Mouse (Mus musculus): ENCODE measurements at regions not wholly inside any gene's neighbourhood (a gene's known extent, or its start where the extent isn't known, plus 50 kb on each side); places are given as distances from the start of the nearest gene placed in this dataset.

DNA sequence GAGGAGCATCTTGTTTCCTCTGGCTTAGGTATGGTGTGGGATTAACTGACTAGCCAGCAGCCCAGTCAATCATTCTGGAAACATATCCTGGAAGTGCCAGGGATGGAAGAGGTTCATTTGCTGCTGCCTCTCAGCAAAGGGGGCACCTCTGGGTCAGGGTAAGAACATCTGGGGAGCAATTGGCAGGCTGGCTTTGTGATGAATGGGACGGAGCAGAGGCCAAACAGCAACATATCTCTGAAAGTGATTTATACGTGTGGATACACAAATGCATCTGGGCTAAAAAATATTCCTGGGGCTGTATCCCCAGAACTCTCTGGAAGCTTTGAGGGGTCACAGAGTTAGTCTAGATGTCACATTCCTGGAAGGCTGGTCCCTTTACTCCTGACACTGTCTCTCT is 257.2 kb upstream of the Tle4 start:
- no peak for ATAC-seq (replicated peaks; ENCODE audit: low FRiP score, low TSS enrichment, poor library complexity, severe bottlenecking)

DNA sequence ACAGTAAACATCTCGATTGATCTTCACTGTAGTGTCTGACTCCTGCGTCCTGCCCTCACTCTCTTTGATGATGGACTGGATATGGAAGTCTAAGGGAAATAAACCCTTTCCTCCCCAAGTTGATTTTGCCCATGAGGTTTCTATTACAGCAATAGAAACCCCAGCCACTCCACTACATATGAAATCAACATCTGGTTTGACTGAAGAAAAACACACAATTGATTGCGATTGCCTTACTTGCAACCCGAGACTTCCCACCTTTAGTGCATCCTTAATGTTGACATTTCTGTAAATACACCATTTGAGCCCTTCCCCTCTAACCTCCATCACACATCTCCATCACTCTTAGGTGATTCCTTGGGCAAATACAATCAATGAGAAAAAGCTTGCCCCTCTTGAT is 255.6 kb upstream of the Tle4 start:
- ATAC-seq (replicated peaks; ENCODE audit: low FRiP score, low TSS enrichment, poor library complexity, severe bottlenecking): no peak

DNA sequence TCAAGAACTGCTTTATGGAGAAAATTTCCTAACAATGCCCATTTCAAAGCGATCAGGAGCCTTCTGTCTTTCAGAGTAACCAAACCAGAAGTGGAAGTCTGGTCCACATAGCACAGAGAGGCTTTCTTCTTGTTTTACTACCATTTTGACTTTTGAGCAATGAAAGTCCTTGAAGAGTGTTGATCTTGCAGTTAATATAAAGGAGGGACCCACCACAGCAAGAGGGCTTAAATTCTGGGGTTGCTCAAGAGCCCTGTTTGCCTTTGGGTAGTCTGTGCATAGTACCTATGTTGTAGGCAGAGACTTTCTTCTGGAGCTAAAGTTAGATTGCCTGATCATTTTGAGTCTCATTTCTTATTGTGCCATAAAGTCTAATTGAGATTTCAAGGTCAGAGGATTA is 251.7 kb upstream of the Tle4 start:
- ATAC-seq (replicated peaks; ENCODE audit: low FRiP score, low TSS enrichment, poor library complexity, severe bottlenecking): no peak

DNA sequence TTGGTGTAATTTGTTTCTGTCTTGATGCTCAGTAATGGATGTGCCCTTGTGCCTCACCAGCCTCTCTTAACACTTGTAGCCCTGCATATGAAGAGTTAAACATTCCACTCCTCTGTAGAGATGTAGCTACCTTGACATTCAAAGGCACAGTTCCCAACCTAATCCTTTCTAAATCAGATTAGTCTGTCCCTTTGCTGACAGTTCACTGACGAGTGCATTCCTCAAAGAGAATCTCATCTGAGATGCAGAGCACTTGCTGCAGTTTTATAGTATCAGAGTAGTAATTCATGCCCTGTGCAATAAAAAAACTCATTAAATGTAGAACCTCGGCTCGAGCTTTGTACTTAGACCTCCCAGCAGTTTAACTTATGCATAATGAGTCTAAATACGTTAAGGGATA is 249.3 kb upstream of the Tle4 start:
- no peak for ATAC-seq (replicated peaks; ENCODE audit: low FRiP score, low TSS enrichment, poor library complexity, severe bottlenecking)

DNA sequence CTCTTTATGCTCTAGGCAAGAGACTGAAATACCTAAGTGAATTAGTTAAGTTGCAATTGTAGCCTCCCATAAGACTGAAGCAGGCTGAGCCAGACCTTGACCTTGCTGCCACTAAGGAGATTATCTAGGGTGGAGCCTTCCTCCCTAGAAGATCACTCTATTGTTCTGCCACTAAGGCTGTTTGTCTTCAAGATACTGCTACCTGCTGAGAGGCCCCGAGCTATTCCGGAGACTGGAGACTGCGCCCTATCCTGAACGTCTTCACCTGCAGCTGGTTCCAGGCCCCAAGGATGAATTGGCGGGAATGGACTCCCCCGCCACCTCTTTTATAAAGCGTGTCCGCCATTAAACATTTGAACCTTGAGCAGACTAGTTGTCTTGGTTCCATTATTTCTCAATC is 237.8 kb upstream of the Tle4 start:
- ATAC-seq (replicated peaks; ENCODE audit: low FRiP score, low TSS enrichment, poor library complexity, severe bottlenecking): no peak

DNA sequence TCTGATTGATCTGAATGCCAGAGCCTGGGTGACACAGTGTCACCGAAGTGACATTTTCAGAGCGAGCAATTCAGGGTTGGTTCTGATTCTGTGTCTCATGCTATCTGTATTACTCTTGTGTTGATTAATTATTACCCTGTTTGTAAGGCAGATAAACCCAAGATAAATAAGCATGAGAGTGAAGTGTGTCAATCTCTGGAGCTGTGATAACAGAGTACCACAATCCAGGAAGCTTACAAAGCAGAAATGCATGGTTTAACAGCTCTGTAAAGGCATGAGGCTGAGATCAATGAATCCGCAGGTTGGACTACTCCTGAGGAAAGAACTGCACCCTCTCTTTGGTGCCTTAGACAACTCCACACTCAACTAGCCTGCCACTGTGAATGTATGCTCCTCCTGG is 218.5 kb upstream of the Tle4 start:
- no peak for ATAC-seq (replicated peaks; ENCODE audit: low FRiP score, low TSS enrichment, poor library complexity, severe bottlenecking)

DNA sequence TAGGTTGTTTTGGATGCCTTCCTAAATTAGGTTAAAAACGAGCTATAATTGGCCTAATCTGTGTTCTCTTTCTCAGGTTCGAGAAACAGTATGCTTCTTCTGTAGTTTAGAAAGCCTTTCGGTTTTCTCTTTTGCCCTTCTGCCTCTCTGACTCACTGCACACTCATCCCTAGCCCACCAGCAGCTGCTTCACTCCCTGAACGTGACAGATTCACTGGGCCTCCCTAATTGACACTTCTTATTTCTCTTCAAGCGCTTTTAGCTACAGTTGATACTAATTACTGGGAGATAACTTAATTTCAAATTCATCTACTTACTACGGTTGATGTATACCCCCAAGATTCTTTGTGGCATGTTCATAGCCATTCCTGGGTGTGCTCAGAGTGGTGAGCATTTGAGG is 208.9 kb upstream of the Tle4 start:
- ATAC-seq (replicated peaks; ENCODE audit: low FRiP score, low TSS enrichment, poor library complexity, severe bottlenecking): no peak

DNA sequence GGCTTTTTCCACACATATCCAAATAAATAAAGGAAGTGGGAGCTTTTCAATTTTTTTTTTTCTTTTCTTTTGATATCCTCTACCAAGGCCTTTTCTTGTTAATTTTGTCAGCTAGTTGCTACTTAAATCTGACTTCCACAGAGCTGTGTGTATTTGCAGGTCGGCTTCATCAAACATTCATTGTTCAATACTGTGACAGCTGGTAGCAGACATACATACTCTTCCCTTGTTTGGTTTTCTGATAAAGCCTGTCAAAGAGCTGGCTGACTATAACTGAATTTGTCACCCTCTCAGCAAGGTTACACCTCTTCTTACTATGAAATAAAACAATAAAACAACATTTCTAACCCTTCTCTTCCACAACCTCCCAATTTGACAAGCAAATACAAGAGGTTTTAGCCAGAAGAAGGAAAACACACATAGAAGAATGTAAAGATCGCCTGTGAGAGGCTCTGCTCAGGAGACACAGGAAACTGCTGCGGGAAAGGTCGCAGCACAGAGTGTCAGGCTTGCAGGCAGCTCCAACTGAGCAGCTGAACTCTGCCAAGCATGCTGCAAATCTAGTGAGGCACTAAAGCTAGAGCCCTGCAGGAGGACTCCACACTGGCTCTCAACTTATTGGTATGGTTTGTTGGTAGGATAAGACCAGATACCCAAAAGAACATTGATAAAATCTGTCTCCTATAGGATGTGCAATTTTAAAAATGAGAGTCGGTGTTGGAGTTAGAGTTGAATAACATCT is 205.2 kb upstream of the Tle4 start:
- ATAC-seq (replicated peaks; ENCODE audit: low FRiP score, low TSS enrichment, poor library complexity, severe bottlenecking): no peak

DNA sequence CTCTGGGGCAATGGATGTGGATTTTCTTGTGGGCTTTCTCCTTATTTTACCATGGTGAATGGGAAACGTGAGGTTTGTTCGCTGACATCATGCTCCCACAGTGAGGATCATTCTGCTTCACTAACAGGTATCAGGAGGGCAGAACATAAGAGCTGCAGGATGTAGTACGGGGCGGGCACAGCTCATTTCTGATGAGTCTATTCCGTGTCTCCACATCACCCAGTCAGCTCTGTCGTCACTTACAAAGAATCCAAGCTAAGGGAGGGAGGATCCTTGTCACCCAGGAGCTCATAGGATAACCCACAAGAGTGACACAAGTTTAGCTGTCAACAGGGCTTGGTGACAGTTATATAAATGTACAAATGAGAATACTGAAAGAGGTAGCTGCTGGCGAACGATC is 203.8 kb upstream of the Tle4 start:
- no peak for ATAC-seq (replicated peaks; ENCODE audit: low FRiP score, low TSS enrichment, poor library complexity, severe bottlenecking)

DNA sequence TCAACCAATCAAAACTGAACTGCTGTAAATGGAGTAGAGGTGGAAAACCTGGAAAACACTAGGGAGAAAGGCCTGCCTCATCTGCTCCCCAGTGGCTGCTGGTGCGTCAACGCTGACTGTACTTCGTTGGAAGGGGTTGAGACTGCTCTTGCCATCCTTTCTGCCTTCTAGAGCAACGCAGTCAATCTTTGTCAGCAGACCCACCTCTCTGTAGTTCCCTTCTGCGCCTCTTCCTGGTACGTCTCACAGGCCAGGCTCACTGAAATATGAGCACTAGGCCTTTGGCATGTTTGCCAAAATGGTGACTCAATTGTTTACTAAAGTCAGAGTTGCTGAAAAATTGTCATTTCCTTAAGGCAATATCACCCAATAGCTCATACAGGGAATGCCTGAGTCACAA is 201.2 kb upstream of the Tle4 start:
- ATAC-seq (replicated peaks; ENCODE audit: low FRiP score, low TSS enrichment, poor library complexity, severe bottlenecking): no peak

DNA sequence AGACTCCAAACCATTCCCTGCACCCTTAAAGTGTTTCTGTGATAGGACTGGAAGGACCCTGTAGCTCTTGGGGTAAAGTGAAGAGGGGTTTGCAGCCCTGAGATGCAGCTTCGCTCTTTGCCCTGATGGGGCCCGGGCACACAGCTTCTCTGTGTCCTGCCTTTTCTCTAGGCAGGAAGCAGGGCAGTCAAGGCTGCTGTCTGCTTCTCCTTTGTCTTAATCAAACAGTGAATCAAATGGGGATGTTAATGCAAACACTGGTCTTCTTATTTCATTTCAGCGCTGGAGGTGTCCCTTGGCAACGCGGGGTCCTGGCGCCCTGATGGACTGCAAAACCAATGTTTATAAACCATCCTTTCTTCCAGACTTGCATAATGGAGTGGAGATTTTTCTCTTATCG is 200.6 kb upstream of the Tle4 start:
- ATAC-seq (replicated peaks; ENCODE audit: low FRiP score, low TSS enrichment, poor library complexity, severe bottlenecking): no peak

DNA sequence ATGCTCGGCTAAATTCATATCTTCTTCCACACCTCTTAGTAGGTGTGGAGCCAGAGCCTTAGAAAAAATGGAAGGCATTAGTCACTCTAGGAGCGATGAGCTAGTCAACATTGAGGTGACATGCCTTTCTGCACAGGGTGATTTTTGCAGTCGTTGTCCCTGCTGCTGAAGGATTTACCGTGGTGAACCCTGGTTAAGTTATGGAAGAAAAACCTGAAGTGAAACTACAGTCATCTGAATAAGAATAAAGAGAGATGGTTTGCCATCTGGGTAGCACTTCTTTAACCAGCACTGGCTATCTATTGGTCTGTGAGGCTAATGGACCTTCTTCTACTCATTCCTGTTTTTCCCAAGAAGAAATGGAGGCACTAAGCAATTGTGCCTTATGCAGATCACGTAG is 198.1 kb upstream of the Tle4 start:
- no peak for ATAC-seq (replicated peaks; ENCODE audit: low FRiP score, low TSS enrichment, poor library complexity, severe bottlenecking)

DNA sequence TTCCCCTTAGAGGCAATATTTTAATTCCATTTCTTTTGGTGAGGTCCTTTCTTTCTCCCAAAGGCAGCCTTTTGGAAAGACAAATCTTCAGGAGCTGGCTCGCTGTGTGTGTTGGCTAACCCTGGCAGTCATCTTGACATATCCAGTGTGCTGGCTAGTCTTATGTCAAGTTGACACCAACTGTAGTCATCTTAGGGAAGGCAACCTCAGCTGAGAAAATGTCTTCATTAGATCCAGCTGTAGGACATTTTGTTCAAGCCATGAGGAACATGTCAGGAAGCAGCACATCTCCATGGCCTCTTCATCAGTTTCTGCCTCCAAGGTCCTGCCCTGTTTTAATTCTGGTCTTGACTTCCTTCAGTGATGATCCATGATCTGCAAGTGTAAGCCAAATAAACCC is 192.1 kb upstream of the Tle4 start:
- ATAC-seq (replicated peaks; ENCODE audit: low FRiP score, low TSS enrichment, poor library complexity, severe bottlenecking): no peak

DNA sequence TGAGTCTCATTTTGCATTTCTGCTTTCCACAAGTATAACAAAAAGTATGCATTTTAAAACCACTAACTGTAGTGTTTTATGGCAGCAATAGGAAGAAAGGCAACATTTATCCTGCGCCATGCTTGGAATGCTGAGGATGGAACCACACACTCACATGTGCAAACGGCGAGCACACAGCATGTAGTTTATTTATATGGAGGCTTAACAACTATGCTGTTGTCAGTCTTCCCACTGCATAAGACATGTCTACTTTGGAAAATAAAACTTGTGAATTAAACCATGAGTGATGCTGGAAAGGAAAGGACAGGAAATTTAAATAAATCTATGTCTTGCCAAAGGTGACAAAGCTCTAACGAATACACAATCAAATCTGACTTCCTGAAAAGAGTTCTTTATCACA is 190.8 kb upstream of the Tle4 start:
- ATAC-seq (replicated peaks; ENCODE audit: low FRiP score, low TSS enrichment, poor library complexity, severe bottlenecking): no peak

DNA sequence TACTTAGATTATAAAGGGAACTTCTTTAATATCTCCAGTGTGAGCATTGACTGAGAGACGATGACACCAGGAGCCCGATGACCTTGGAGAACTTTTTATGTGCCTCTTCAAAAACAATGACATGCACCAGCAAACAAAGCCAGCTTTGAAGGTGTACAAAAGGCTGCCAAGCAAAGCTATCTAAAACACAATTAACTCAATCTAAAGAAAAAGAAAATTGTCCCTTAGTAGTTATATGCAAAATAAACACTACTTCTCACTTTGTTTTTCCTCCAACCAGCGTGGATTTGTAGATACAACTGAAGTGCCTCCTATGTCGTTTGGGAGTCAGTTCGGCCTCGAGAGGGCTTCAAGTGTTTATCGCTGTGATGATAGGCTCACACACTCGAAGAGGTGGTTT is 189.0 kb upstream of the Tle4 start:
- no peak for ATAC-seq (replicated peaks; ENCODE audit: low FRiP score, low TSS enrichment, poor library complexity, severe bottlenecking)

DNA sequence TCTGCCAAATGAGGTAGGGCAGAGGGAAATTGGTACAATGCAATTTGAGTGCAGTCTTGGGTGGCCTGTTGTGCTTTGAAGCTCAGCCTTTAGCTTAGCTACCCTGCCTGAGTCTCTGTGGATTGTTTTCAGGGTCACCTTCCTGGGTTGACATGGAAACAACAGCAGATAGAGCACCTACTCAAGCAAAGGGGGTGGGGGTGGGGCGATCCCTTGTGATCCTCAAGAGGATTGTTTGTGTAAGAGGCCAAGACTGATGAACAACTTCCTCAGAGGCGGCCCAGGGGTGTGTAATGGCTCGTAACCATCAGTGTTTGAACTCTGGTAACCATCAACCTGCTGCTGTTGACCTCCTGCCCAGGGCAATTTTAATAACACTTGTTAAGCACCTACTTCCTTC is 187.8 kb upstream of the Tle4 start:
- ATAC-seq (replicated peaks; ENCODE audit: low FRiP score, low TSS enrichment, poor library complexity, severe bottlenecking): no peak

DNA sequence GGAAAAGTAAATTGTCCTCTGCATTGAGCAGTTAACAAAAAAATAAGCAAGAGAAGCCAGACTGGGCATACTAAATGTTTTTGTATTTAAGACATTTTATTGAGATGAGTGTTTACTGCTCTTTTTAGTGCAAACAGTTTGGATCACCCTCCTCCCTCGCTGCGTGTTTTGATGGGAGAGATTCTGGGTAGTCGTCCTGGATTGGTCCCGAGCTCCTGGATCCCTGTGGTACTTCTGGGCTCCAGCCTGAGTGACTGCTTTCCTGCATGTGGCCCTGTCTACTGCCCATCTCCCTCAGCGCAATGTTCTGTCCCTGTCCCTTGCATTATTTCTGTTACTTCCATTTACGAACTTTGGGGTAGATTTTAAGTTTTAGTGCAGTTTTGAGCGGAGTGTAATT is 179.9 kb upstream of the Tle4 start:
- ATAC-seq (replicated peaks; ENCODE audit: low FRiP score, low TSS enrichment, poor library complexity, severe bottlenecking): no peak

DNA sequence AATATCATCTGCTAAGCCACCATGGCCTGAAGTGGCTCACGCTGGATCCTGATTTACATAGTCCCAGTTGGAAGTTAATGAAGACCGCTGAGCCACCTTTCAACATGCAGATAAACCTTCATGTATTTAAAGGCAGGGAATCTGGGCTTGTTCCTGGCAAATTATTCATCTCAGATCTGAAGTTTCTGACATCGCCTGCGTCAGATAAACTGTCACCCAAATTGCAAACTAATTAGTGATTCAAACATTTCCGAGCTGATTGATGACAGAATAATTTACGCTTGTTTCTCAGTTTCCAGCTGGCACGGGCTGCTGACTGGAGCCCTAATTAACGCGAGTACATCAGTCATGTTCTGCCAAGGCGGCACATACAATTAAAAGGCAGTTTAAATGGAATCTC is 179.3 kb upstream of the Tle4 start:
- ATAC-seq (replicated peaks; ENCODE audit: low FRiP score, low TSS enrichment, poor library complexity, severe bottlenecking): no peak

DNA sequence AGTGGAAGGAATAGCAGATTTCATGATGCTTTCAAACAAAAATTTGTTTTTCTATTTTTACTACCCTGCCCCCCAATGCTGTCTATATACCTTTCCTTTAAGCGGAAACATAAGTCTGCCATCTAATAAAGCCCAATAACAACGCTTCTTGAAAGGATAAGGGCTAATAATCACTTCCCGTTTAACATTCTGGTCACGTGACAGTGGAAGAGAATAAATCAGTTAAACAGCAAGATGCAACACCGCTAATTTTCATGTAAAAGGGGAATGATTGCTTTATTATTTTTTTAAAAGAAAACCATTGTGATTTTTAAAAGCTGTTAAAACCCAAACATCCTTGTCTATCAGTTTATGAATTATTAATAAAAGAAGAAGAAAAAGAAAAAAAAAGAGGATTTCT is 178.9 kb upstream of the Tle4 start:
- ATAC-seq (replicated peaks; ENCODE audit: low FRiP score, low TSS enrichment, poor library complexity, severe bottlenecking): no peak

DNA sequence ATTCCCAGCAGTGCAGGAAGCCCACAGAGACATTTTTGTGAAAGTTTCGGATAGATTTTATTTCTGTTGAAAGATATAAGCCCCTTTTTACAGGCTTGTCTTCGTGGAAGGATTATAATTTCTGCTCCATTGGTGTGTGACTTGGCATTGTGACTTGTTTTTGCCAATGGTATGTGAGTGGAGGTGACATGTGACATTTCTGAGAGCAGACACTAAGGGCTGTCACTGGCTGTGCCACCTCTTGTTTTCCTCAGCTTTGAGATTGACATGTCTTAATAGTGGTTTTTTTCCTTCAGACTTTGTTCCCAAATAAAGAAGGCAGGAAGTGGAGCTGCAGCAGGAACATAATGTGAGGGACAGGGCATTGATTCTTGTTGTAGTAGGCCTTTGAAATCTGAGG is 174.9 kb upstream of the Tle4 start:
- ATAC-seq (replicated peaks; ENCODE audit: low FRiP score, low TSS enrichment, poor library complexity, severe bottlenecking): no peak

DNA sequence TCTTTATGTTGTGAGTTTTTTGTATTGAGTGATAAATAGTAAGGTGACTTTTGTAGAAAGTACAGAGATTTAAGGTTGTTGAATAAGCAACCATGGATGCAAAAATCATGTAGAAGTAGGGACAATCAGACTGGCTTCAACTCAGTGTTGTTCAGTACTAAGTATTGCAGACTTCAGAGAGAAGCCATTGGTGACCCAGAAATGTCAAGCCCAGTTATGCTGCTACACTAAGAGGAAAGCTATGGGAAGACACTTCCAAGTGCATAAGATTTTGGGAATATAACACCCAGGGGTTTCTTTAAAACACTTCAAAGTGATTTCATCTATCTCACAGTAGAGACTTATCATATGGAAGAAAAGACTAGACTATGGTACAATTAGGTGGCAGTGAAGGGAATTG is 154.8 kb upstream of the Tle4 start:
- ATAC-seq (replicated peaks; ENCODE audit: low FRiP score, low TSS enrichment, poor library complexity, severe bottlenecking): no peak

DNA sequence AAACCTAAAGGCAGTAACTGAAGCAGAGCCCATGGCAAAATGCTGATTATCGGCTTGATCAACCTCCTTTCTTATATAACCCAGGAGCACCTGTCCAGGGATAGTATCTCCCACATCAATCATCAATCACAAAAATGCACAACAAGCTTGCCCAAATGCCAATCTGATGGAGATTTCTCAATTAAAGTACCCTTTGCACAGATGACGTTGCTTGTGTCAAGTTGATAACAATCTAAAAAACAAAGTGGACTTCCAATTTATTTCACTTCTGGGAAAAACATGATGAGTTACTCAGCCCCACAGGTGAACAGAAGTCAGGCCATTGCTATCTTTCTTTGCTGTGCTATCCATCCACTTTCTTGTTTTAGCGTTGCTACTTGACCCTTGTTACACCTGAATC is 144.5 kb upstream of the Tle4 start:
- no peak for ATAC-seq (replicated peaks; ENCODE audit: low FRiP score, low TSS enrichment, poor library complexity, severe bottlenecking)
